Mouse (Mus musculus): ENCODE measurements around the gene Olfr1058.
"Not testable (repeated sequence)": the region's sequence is repeated elsewhere in the genome, so short reads cannot be mapped to it uniquely, and the experiment has no call there.

DNA sequence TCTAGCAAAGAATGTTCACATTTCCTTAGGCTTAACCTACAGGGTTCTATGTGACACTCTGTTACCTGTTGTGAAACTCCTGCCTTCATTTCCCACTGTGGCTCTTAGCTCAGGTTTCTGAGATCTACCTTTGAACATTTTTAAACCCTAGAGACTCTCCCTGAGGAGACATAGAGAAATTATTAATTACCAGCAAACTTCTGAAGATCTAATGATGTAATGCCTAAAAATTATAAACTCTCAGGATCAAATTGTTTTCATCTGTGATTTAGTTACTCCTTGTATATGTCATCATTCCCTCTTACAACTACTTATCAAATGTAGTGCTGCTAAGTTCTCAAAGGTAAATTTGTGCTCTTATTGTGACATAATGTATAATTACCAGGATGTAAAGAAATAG lies at the start of gene Olfr1058:
- not testable (repeated sequence) for TF ChIP-seq CTCF (IDR thresholded peaks at IDR 0.05; ENCODE audit: control insufficient read depth, insufficient read depth, insufficient replicate concordance, low read depth, low read length); POLR2A (IDR thresholded peaks at IDR 0.05; ENCODE audit: control insufficient read depth, low read depth, low read length)

All from testis, adult 2 months (tissue).